Mouse (Mus musculus) cerebellum, adult 11 months (tissue): ENCODE data around the gene Hoxa11.

Experiments used
- DNase-seq: peaks from one replicate; pipeline ENCODE4 v3.0.0; 2022

The Hoxa11 gene

DNA sequence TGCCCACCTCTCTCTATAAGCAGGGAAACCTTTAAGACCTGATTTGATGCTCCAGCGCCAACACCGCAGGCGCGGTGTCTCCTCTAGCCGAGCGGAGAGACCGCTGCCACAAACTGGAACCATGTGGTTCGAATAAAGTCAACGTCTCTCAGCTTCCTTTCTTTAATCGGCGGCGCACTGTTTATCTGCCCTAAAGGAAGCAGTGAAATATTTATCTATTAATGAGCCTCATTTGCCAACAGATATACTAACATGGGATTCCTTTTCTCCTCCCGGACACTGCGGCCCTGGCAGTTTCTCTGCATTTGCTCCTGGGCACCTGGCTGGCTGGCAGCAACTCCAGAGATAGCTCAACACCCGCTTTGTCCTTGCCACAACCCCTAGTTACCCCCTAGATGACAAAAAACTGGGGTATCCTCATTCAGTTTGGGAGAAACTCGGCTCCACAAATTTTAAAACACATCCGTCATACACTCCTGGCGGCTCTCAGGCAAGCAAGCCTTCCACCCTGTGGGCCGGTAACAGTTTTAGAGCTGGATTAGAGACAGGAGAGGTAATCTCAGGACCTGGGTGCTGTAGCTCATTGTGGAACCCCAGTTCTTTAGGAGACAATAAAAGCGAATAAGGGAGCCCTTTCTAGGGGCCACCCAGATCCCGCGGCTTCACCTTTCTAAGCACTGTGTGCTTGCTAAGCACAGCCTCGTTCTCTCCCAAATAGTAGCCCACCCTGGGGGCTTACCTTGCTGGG is 27.5 kb downstream of the Hoxa11 start:
- no peak for DNase-seq

DNA sequence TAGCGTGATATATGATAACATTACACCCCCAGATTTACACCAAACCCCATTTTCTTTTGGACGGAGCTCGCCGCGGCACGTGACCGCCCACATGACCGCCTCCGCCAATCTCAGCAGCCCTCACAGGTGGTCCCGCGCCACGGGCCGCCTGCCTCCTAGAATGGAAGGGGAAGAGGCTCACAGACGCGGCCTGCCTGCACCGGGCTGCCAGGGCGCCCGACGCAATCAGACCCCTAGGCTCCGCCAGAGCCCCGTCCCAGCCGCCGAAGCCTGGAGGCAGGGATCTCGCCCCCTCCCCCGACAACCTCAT is 28.2 kb downstream of the Hoxa11 start:
- no peak for DNase-seq

DNA sequence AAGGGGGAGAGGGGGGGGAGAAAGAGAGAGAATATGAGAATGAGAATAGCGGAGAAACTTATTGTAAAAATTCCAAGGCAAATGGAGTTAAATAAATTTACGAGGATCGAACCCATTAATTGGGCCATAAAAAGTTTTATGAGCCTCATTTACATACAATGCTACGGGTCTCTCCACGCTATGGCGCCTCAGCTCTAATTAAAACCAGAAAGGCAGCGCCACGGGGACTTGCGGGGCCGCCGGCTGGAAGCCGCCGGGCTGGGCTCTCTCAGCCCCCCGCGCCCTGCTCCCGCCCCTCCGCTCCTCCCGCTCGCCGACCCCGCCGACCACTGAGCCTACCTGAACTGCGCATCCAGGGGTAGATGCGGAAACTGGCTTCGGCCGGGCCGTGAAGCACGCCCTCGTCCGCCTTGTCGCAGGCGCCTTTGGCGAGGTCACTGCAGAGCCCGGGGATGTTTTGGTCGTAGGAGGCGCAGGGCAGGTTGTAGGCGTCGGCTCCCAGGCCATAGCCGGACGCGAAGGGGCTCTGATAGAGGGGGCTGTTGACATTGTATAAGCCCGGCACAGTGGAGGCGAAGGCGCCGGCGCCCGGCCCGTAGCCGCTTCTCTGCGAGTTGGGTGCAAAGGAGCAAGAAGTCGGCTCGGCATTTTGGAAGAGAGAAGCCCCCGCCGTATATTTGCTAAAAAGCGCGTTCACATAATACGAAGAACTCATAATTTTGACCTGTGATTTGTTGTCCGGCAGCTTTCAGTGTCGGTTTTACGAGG is 28.7 kb downstream of the Hoxa11 start:
- DNase-seq = no peak

DNA sequence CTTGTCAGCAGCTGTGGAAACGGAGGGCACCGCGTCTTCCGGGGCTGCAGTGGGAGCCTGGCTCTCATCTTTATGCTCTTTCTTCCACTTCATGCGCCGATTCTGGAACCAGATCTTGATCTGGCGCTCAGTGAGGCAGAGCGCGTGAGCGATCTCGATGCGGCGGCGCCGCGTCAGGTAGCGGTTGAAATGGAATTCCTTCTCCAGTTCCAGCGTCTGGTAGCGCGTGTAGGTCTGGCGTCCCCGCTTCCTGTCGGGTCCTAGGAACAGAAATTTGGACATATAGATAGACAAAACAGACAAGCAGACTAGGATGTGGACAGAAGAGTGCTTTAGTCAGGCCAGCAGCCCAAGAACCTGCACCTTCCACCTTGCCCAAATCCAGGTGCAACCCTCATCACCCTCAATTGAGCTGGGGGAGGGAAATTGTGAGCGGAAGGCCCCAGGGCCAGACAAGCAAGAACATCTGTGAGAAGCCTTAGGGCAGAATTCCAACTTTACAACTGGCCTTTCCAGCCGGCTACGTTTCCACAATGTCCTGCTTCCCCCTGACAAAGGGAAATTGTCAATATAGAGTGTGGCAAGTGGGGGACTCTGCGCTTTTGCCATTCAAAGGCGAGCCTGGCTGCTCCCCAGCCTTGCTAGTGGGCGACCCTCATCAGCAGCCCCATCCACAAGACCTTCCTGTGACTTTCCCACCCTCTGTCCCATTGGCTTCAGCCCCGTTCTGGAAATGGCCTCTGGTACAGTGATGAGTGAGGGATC is 29.7 kb downstream of the Hoxa11 start:
- DNase-seq = no peak

DNA sequence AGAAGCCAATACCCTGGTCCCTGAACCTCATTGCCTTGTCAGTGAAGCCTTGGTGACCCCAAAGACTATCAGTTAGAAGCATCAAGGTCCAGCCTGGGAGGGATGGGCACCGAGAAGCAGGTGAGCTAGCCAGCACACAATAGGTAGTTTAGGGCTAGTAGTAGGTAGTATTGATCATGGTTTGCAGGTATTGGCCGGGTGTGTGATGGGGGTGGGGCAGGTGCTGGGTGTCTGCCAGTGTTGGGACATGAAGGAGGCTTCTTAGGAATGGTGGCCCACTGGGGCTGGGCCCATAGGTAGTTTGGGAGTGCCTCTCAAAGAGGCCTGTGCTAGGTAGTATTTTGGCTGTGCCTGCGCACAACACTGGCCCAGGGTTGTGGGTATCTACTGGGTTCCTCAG is 30.5 kb downstream of the Hoxa11 start:
- no peak for DNase-seq

DNA sequence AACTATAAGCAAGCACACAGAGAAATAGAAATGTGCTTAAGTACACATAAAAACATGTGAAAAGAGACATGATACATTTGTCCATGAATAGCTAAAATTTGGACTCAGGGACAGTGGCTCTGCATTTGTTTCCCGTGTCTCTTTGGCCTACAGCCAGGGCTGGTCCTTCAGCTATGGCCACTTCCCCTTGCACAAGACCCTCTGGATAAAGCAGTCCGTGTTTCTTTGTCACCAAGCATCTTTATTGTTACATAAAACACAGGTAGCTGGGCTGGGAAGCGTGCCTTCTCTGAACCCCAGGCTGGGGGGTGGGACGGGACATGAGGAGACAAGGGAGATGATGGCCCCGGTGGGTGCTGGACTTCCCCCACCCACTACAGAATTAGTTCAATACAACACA is 31.3 kb downstream of the Hoxa11 start:
- DNase-seq = no peak

DNA sequence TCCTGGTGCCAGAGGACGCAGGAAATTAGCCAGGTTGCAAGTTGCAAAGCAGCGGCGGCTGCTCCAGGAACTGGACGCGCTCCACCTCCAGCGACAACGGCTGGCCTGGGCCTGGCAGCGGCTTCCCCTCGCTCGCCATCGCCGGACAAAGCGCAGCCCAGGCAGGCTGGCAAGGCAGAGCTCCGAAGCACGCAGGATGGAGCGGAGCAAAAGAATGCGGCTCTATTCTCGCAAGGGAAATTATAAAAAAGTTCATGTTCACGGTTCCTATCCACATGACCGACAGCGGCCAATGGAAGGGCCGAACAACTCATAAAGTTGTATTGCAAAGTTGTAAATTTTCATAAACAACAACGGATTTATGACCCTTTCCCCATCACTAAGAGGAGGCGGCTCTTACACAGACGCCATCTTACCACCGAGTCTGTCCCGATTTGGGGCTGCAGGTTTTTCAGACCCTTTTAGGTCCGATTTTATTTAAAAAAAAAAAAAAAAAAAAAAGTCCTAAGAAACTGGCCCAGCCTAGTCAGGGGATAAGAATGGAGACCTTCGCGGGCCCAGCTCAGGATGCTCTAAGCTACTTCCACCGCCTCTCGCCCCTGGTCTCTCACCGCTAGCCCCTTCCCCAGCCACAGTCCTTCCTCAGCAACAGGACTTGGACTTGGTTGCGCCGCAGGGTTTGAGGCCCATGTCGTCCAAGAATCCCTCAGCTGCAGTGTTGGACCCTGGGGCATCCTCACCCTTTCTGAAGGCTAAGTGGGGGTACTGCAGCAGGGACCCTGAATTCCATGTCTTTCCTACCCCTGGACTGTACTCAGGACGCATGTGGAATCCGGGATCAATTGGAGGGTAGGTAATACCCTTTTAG is 32.3 kb downstream of the Hoxa11 start, which contains the start of the genes Hoxa3 and Gm28308:
TSS of gene Hoxa3 (minus strand) at position 218 of the 868 bp plus-strand sequence.
TSS of gene Gm28308 (minus strand) at position 221 of the 868 bp plus-strand sequence.
- DNase-seq = no peak

DNA sequence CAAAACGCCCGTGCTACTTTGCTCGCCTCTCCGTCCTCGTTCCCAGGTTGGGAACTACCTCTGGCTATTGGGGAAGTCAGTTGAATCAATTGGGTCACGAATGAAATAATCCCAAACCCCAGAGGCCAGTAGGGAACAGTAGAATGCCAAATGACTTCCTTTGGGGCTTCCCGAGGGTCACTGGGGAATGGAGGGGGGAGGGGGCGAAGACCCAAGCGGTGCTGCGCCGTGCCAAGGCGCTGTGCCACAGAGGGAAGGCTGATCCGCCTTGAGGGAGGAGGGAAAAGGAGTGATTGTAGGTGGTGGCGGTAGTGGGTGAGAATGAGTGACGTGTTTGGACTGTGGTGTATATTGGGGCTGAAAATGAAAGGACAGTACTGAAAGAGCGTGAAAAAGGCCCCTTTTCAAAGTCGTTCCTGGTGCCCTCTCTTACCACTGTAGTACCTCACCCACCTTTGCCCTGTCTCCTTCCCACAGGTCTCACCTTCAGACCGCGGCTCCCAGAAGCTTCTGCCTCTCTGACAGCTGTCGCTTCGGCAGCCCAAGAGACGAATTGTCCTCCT is 33.0 kb downstream of the Hoxa11 start:
- DNase-seq = no peak

DNA sequence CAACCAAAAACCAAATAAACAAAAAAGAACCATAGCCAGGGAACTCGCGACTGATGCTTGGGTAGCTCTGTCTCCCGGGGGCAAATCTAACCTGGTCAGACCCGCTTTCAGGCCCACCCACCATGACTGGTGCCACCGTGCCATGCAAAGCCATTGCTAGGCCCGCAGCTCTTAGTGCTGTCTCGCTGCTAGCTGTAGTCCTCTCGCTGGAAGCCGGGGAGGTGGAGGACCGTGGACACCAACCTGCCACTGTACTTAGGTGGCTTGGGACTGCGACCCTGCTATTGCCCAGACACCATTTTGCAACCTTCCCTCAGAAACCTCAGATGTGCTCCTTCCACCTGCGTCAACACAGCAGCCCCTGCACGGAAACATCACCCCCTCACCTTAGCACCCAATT is 33.6 kb downstream of the Hoxa11 start:
- DNase-seq = no peak

DNA sequence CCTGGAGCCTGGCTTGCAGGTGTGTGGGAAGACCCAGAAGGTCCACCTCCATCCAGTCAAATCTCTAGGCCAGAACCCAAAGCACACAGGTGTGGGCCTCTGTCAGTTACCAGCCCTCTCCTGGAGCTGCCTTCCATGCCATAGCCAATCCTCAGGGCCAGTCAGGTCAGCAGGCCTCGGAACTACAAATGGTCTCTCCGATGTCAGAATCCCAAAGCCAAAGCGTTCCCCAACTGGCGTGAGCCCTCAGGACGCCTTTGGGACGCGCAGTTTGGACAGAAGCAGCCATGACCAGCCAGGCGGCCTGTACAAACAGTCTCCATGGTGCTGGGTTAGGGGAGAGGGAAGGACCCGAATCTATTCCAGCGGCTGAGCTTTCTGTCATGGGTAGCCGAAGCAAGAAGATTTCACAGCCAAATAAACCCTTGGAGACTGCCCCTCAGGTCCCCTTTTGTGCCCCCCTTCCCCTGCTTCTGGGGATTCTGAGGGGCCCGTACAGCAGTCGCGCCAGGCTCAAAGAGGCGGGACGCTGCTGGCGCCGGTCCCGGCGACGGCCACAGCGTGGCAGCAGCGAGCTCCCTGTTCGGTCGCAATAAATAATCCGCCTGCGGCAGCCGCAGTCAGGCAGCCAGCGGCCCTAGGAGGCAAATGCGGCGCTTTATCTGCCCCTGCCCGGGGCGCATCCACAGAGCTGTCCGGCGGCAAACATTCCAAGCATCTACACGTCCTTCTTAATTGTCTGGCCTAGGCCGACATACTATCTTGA is 34.3 kb downstream of the Hoxa11 start:
- DNase-seq = peak; percentile 30

DNA sequence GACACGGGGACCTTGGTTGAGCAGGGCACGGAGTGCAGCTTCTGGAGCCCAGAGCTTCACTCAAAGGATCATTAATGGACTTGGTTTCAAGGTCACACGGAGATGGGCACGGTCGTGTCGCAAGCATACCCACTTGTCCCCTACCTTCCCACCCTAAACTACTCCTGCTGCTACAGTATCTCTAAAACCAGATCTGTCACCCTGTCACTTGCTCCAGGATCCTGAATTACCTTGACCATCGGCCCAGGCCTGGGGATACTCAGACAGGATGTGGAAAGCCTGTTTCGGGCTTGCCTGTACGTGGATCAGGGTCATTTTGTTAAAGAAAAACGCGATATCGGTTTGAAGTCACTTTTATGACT is 35.9 kb downstream of the Hoxa11 start:
- DNase-seq = no peak

DNA sequence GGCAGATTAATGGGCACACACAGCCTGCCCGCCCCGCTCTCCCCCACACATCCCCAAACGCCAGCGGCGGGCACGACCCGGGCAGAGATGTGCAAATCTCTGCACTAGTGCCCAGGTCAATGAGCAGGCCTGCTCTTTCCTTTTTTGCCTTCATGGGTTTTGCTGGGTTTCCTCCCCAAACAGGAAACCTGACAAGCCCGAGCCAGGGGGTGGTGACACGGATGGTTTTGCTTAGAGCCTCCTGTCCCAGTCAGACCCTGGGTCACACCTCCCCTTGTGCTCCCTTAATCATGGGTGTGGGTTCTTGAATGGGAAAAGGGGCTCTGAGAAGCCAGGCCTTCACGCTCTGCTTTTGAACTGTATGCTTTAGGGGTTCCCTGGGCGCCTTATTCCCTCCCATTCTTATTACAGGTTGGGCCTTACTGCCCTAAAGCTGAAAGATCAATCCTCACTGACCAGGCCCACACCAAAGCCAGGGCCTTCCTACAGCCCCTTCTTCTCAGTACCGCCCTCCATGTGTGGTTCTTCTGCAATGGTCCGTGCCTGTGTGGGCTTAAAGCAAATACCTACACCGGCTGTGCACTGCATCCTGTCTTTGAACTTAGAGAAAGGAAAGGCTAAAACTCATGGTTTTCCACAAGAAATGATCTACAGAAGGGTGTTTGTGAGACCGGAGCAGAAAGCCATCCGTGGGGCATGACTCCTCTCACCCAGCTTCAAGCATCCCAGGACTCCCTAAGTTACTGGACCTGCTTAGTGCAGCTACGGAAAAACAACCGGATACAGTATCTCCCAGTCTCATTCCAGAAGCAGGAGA is 36.5 kb downstream of the Hoxa11 start:
- DNase-seq = no peak

DNA sequence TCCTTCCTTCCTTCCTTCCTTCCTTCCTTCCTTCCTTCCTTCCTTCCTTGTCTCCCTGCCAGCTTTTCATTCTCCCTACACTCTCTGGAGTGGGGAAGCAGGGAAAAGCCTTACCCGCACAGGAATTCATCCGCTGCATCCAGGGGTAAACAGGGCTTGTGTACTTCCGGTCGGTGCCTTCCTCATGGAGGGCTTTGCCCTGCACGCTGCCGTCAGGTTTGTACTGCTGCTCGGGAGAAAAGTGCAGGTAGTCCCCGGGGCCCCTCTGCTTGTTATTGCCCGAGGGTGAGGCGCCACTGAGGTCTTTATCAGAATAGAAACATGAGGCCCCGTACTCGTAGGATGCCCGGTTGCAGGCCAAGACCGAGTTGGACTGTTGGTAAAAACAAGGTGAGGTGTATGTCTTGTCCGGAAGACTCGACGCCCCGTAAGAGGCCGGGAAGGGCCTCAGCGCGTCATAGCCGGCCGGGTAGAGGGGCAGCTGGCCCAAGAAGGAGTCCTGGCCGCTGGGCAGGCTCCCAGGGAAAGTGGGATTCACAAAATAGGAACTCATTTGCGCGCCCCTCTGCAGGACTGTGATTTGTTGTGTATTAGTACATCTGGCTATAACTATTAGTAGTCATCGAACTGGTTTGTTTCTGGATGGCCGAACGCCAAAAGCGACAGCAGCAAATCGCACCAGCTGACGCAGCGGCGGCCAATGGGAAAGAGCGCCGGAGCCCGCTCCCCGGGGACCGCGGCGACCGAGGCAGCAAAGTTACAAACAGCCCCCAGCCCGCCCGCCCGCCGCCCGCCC is 37.3 kb downstream of the Hoxa11 start, which contains the start of gene Hoxa6:
TSS of gene Hoxa6 (minus strand) at position 651 of the 796 bp plus-strand sequence.
- DNase-seq = no peak

DNA sequence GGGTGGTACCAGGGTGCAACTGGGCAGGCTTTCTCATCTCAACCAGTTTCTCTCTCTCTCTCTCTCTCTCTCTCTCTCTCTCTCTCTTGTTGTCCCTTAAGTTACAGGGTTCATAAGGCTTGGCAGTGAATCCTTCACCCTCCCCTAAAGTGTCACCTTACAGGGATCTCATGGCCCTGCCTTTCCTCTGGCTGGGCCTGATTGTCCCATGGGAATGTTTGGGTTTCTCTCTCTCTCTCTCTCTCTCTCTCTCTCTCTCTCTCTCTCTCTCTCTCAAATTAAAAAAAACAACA is 38.0 kb downstream of the Hoxa11 start:
- no peak for DNase-seq

DNA sequence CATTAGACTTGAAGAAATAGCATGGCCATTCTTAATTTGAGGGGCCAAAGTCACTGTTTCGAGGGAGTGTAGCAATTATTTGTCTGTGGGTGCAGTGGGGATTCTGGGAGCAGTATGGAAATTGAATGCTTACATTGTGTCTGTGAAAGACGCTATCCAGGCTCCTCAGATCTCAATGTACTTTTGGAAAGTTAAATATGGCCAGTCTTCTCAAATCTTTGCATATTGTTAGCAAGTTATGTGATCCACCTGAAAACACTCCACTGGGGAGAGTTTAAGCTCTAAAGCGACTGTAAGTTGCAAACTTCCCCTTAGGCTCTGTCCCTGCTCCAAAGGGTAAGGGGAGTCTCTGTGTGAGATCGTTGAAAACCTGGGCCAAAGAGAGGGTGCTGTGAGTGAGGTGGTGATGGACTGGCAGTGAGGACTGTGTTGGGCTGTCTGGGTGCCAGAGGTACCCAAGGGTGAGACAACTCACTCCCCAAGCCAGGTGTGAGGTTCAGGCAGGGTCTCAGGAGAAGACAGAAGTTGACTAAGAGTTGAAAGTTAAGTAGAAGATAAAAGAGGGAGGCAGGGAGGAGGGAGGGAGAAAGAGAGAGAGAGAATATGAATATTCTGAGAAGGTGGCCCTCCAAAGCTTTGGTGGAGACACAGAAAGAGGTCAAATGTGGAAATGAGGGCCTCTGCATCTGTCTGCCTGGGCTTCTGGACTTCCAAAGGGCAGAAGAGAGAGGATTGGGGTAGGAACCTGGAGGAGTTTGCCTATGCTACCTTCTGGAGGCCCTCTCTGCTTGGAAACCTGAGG is 38.5 kb downstream of the Hoxa11 start:
- DNase-seq = no peak

DNA sequence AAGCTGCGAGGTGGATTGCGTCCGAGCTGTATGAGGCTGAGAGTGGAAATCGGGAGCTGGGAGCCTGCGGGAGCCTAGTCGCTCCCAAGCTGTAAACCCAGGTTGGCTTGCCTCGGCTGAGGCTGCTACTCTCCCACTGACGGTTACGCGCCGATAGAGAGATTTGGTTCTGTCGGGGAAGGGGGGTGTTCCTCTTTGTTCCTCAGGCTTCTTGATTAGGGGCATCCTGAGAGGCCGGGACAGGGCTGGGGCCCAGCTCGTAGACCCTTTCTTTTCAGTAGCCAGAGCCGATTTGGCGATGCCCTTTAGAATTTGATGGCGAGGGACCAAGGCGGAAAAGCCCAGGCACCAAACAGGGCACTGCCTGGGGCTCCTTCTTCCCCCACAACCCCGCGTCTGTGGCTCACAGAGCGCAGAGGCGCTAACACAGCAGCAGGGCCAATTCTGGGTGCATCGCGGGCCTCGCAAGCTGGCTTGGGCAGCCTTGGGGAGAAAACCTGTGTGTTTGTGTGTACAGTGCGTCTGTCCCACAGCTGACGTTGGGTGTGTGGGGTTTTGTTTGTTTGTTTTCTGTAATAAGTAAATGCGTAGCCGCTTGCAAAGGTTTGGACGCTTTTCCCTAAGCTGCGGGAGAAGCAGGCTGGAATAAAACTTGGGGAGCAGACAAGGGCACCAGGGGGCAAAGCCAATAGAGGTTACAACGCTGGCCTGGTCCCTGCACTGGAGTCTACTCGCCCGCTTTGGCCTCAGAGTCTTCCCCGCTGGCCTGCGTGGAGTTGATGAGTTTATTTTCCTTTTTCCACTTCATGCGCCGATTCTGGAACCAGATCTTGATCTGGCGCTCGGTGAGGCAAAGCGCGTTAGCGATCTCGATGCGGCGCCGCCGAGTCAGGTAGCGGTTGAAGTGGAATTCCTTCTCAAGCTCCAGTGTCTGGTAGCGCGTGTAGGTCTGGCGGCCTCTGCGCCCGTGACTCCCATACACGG is 39.7 kb downstream of the Hoxa11 start:
- no peak for DNase-seq

DNA sequence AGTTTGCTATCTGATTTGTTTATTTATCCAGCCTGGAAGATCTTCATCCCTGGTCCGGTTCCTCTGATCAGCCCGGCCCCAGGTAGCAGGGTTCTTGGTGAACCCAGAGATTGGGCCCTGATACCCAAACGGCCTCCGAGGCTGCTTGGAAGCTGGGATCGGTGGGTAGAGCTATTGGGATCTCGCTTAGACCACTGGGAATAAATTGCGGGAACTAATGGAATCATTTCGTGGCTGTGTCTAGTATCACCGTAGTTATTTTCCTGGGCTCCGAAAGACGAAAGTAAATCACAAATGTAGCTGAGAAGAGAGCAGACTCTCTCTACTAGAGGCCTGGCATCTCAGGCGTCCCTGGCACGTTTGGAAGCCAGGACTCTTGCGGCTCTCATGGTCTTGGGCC is 40.4 kb downstream of the Hoxa11 start:
- DNase-seq = no peak
